Comparison of ENCODE assay signal across 8 mouse cellular contexts in genomic region chr14:45387480-45387879, GRCm38 (mm10). TPM values are rescaled to one million over a fixed set of nuclear protein-coding genes. Genes with fewer than 3 reads are reported as not detected.
DNase-seq lines count a peak whose midpoint lies in the region; ATAC-seq lines count a peak whose summit lies in the region.

No protein-coding gene starts in this region.

- H3K27ac ChIP-seq in heart, embryonic 10.5 days, result peak overlapping the region; percentile 95
- no peak overlapping the region for H3K27ac ChIP-seq in hindbrain, embryonic 11.5 days (ENCODE audit: low read depth, low read length)
- peak overlapping the region; percentile 84 for H3K27ac ChIP-seq in liver, embryonic 16.5 days (ENCODE audit: low read length)

- no peaks in the 10 kb centered on the region for H3K9me3 ChIP-seq in heart, embryonic 10.5 days
- H3K9me3 ChIP-seq in hindbrain, embryonic 11.5 days (ENCODE audit: control insufficient read depth, low read length), result no peaks in the 10 kb centered on the region
- no peaks in the 10 kb centered on the region for H3K9me3 ChIP-seq in liver, embryonic 16.5 days (replicated peaks; ENCODE audit: control insufficient read depth, low read length)

- no peak for DNase-seq in heart, embryonic 10.5 days (ENCODE audit: low spot score)
- DNase-seq in heart, postnatal 25 days (ENCODE audit: low spot score), result no peak
- DNase-seq in MEL-GATA-1-ER (ENCODE audit: extremely low read depth, low read depth), result peak; percentile 20
- no peak for DNase-seq in hindbrain, embryonic 11.5 days (ENCODE audit: low spot score)
- DNase-seq in right cerebral cortex, postnatal 36 days (ENCODE audit: low spot score in 2 of 2), result no peak
- DNase-seq in right cerebral cortex, postnatal 25 days, result no peak
- no peak for DNase-seq in right cerebral cortex, postnatal 14 days

- WGBS in heart, embryonic 10.5 days, result 20% methylated on average over 2 of the region's 2 CpGs
- 18% methylated on average over 2 of the region's 2 CpGs for WGBS in hindbrain, embryonic 11.5 days
- 8% methylated on average over 2 of the region's 2 CpGs for WGBS in liver, embryonic 16.5 days (ENCODE audit: insufficient replicate concordance)

- peak overlapping the region; percentile 64 for H3K4me2 ChIP-seq in hindbrain, embryonic 11.5 days (replicated peaks; ENCODE audit: low read depth, low read length)
- H3K4me2 ChIP-seq in liver, embryonic 16.5 days (ENCODE audit: low read depth, low read length), result peak overlapping the region; percentile 98

- H3K4me1 ChIP-seq in heart, embryonic 10.5 days, result peaks cover 14% of the 10 kb centered on the region
- H3K4me1 ChIP-seq in hindbrain, embryonic 11.5 days (replicated peaks; ENCODE audit: control insufficient read depth, insufficient read depth, low read length), result no peaks in the 10 kb centered on the region
- H3K4me1 ChIP-seq in liver, embryonic 16.5 days (ENCODE audit: control insufficient read depth, low read depth, low read length), result peaks cover 10% of the 10 kb centered on the region

- H3K27me3 ChIP-seq in heart, embryonic 10.5 days (ENCODE audit: insufficient read depth, poor library complexity, severe bottlenecking), result no peaks in the 10 kb centered on the region
- H3K27me3 ChIP-seq in hindbrain, embryonic 11.5 days (ENCODE audit: control insufficient read depth, insufficient read depth, low read length), result no peaks in the 10 kb centered on the region
- H3K27me3 ChIP-seq in liver, embryonic 16.5 days (ENCODE audit: control insufficient read depth, insufficient read depth, low read depth, low read length), result no peaks in the 10 kb centered on the region

- peaks cover 12% of the 10 kb centered on the region for H3K36me3 ChIP-seq in heart, embryonic 10.5 days
- no peaks in the 10 kb centered on the region for H3K36me3 ChIP-seq in hindbrain, embryonic 11.5 days (ENCODE audit: control insufficient read depth, insufficient read depth, low read length)
- H3K36me3 ChIP-seq in liver, embryonic 16.5 days (ENCODE audit: control insufficient read depth, insufficient read depth), result no peaks in the 10 kb centered on the region

- peak overlapping the region; percentile 81 for H3K4me3 ChIP-seq in heart, embryonic 10.5 days
- 0 out of 2 replicates have a peak overlapping the region, but pooled peaks have one; percentile 55 for H3K4me3 ChIP-seq in hindbrain, embryonic 11.5 days (ENCODE audit: low read depth, low read length)
- H3K4me3 ChIP-seq in liver, embryonic 16.5 days (ENCODE audit: low read depth, low read length), result peak overlapping the region; percentile 78

- intact Hi-C loops in heart, postnatal 25 days (cut with DNase I), result no loop called here

- no peak overlapping the region for H3K9ac ChIP-seq in hindbrain, embryonic 11.5 days (ENCODE audit: low read depth, low read length)
- no peak overlapping the region for H3K9ac ChIP-seq in liver, embryonic 16.5 days (ENCODE audit: low read depth, low read length)

- ATAC-seq in hindbrain, embryonic 11.5 days (ENCODE audit: low FRiP score), result no peak
- peak; percentile 57 for ATAC-seq in liver, embryonic 16.5 days (ENCODE audit: low read depth)

RNA-seq across cellular contexts. Expression of gene Gnpnat1, which starts 17.2 kb away (rescaled TPM):
- polyA plus RNA-seq in heart, embryonic 10.5 days (2016; fragmentation: Nextera tagmentation; extraction: Ambion mirVana), result 34.9 and 54.4 TPM in 2 replicates
- total RNA-seq in heart, postnatal 25 days (2021), result 10 to 100 TPM in 1 of 2 experiments, 1 to 10 TPM in 1; 9.3 to 11.5 TPM
- polyA plus RNA-seq in hindbrain, embryonic 11.5 days (2014; fragmentation: Nextera tagmentation; extraction: Ambion mirVana), result 41.7 and 44.5 TPM in 2 replicates
- 30.3 and 30.8 TPM in 2 replicates for polyA plus RNA-seq in liver, embryonic 16.5 days (2015; fragmentation: Nextera tagmentation; extraction: Ambion mirVana)

RNA-seq across cellular contexts. Expression of gene Styx, which starts 36.6 kb away (rescaled TPM):
- polyA plus RNA-seq in heart, embryonic 10.5 days (2016; fragmentation: Nextera tagmentation; extraction: Ambion mirVana), result 45.3 and 49.6 TPM in 2 replicates
- 10 to 100 TPM; 26.3 to 28.1 TPM for total RNA-seq in heart, postnatal 25 days (2021)
- 35.2 and 51.6 TPM in 2 replicates for polyA plus RNA-seq in hindbrain, embryonic 11.5 days (2014; fragmentation: Nextera tagmentation; extraction: Ambion mirVana)
- 11.4 and 14.1 TPM in 2 replicates for polyA plus RNA-seq in liver, embryonic 16.5 days (2015; fragmentation: Nextera tagmentation; extraction: Ambion mirVana)

RNA-seq across cellular contexts. Expression of gene Psmc6, which starts 57.9 kb away (rescaled TPM):
- 146 and 161 TPM in 2 replicates for polyA plus RNA-seq in heart, embryonic 10.5 days (2016; fragmentation: Nextera tagmentation; extraction: Ambion mirVana)
- 10 to 100 TPM; 91.3 to 94.0 TPM for total RNA-seq in heart, postnatal 25 days (2021)
- 253 and 263 TPM in 2 replicates for polyA plus RNA-seq in hindbrain, embryonic 11.5 days (2014; fragmentation: Nextera tagmentation; extraction: Ambion mirVana)
- polyA plus RNA-seq in liver, embryonic 16.5 days (2015; fragmentation: Nextera tagmentation; extraction: Ambion mirVana), result 70.8 and 80.2 TPM in 2 replicates
